Mouse (Mus musculus): ENCODE results near the gene Tspan14. TPM values are rescaled to one million over a fixed set of nuclear protein-coding genes. Genes with fewer than 3 reads are reported as not detected.

The Tspan14 gene
- polyA plus RNA-seq, 1 experiment from 2014 or later, result 104 TPM

DNA sequence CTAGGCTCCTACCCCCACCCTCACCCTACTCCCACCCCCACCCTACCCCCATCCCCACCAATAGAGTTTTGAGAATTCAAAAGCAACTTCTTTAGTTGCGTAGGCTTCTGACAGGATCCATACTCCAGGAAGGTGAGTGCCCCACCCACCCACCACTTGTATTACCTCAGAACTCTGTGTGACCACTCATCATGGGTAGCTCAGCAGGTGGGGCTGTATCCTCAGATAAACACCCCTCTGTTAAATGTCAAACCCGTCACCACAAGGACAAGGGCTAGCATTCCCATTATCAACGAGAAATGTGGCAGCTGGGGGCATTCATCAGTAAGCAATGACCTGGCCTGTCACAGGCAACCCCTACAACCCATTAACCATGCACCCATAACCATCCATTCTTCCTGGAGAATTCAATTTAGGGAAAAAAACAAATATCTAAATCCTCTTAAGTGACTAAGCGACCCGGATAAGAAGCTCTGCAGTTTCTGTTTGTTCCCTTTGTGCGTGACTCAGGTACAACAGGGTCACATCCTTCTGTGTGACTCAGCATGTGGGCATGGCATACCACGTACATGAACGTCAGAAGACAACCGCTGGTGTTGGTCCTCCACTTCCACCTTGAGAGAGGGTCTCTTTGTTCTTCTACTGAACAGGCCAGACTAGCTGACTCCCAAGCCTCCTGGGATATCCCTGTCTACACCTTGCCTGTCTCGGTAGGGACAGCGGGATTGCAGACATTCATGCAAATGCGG lies 64.1 kb downstream of the Tspan14 start:
- Histone ChIP-seq H3K27ac (ENCODE audit: low read length) (no peak overlapping the region), H3K4me1 (replicated peaks; ENCODE audit: control insufficient read depth, insufficient read depth, low read length) (peaks cover 5% of the 10 kb centered on the region; the same call in 1 of the 2 replicates), H3K9ac (ENCODE audit: low read length) (no peak overlapping the region), H3K36me3 (ENCODE audit: control insufficient read depth, insufficient read depth, low read length) (peaks cover 15% of the 10 kb centered on the region), H3K4me2 (ENCODE audit: low read depth, low read length) (no peak overlapping the region), H3K4me3 (ENCODE audit: low read length) (no peak overlapping the region), H3K9me3 (ENCODE audit: control insufficient read depth, low read length) (no peaks in the 10 kb centered on the region), H3K27me3 (ENCODE audit: control insufficient read depth, insufficient read depth, low read depth, low read length) (no peaks in the 10 kb centered on the region)
- peak; percentile 32; the same call in 1 of the 2 replicates for ATAC-seq (ENCODE audit: low read depth)
- WGBS, result 63% methylated on average over 12 of the region's 12 CpGs

DNA sequence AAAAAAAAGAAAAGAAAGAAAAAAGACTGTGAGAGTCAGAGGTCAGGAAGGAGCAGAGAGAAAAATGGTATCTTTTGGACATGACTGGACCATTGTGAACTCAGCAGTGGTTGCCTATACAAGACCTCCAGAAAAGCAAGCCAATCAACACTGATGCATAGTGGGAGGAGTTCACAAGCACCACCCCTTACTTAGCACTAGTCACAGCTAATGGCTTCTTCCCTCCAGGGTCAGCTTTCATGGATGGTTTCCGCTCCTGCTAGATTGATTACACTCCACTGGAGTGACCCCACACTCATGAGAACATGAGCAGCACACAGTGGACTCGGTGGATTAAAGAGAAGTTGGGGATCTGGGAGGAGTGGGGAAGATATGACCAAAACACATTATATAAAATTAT lies 66.3 kb downstream of the Tspan14 start:
- H3K9ac ChIP-seq (ENCODE audit: low read length), result no peak overlapping the region
- H3K27ac ChIP-seq (ENCODE audit: low read length), result no peak overlapping the region
- no peak overlapping the region for H3K4me2 ChIP-seq (ENCODE audit: low read depth, low read length)
- 50% methylated on average over 2 of the region's 2 CpGs for WGBS
- peaks cover 5% of the 10 kb centered on the region; the same call in 1 of the 2 replicates for H3K4me1 ChIP-seq (replicated peaks; ENCODE audit: control insufficient read depth, insufficient read depth, low read length)
- H3K27me3 ChIP-seq (ENCODE audit: control insufficient read depth, insufficient read depth, low read depth, low read length), result no peaks in the 10 kb centered on the region
- no peak for ATAC-seq (ENCODE audit: low read depth)
- no peaks in the 10 kb centered on the region for H3K9me3 ChIP-seq (ENCODE audit: control insufficient read depth, low read length)
- no peak overlapping the region for H3K4me3 ChIP-seq (ENCODE audit: low read length)
- H3K36me3 ChIP-seq (ENCODE audit: control insufficient read depth, insufficient read depth, low read length), result 0 out of 2 replicates have a peak, but pooled peaks cover 2% of the 10 kb centered on the region

DNA sequence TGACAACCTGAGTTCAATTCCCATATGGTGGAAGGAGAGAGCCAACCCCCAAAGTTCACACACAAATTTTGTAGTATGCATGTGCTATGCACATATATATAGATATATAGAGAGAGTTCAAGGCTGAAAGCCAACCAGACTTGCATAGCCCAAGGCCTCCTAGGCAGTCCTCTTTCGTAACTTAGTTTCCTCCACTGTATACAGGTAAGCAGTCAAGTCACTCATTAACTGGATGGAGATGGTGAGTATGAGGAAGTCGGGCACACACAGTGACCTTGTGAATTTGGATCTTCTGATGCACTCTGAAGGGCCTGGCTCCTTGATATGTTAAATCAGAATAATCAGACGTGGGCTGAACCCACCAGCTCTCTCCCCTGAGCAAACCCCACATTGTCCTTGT lies 68.7 kb downstream of the Tspan14 start:
- no peak overlapping the region for H3K27ac ChIP-seq (ENCODE audit: low read length)
- no peak overlapping the region for H3K9ac ChIP-seq (ENCODE audit: low read length)
- H3K4me1 ChIP-seq (replicated peaks; ENCODE audit: control insufficient read depth, insufficient read depth, low read length), result peaks cover 7% of the 10 kb centered on the region; the same call in 1 of the 2 replicates
- no peaks in the 10 kb centered on the region for H3K27me3 ChIP-seq (ENCODE audit: control insufficient read depth, insufficient read depth, low read depth, low read length)
- H3K9me3 ChIP-seq (ENCODE audit: control insufficient read depth, low read length), result no peaks in the 10 kb centered on the region
- H3K36me3 ChIP-seq (ENCODE audit: control insufficient read depth, insufficient read depth, low read length), result no peaks in the 10 kb centered on the region
- H3K4me3 ChIP-seq (ENCODE audit: low read length), result no peak overlapping the region
- WGBS, result 67% methylated on average over 3 of the region's 3 CpGs
- no peak for ATAC-seq (ENCODE audit: low read depth)
- no peak overlapping the region for H3K4me2 ChIP-seq (ENCODE audit: low read depth, low read length)

DNA sequence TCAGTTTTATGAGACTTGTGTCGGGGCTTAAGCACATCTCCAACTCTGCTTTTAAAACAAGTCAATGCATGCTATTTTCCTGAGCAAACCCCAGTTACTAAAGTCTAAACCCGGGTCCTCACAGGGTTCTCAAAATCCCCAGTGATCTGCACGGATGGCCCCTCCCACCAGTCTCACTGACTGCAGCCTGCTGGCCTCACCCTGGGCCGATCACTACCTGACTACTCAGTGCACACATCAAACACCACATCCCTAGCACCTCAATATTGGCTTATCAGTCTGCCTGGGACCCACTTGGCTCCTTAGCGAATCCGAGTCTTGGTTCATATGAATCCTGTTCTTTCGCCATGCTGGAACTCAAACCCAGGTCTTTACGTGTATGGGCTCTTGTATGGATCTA lies 70.9 kb downstream of the Tspan14 start:
- Histone ChIP-seq H3K27ac (ENCODE audit: low read length) (no peak overlapping the region), H3K9me3 (ENCODE audit: control insufficient read depth, low read length) (no peaks in the 10 kb centered on the region), H3K4me2 (ENCODE audit: low read depth, low read length) (no peak overlapping the region), H3K27me3 (ENCODE audit: control insufficient read depth, insufficient read depth, low read depth, low read length) (no peaks in the 10 kb centered on the region), H3K4me1 (replicated peaks; ENCODE audit: control insufficient read depth, insufficient read depth, low read length) (peaks cover 7% of the 10 kb centered on the region; the same call in 1 of the 2 replicates), H3K9ac (ENCODE audit: low read length) (no peak overlapping the region), H3K36me3 (ENCODE audit: control insufficient read depth, insufficient read depth, low read length) (no peaks in the 10 kb centered on the region), H3K4me3 (ENCODE audit: low read length) (no peak overlapping the region)
- ATAC-seq (ENCODE audit: low read depth), result no peak
- 57% methylated on average over 8 of the region's 8 CpGs for WGBS

DNA sequence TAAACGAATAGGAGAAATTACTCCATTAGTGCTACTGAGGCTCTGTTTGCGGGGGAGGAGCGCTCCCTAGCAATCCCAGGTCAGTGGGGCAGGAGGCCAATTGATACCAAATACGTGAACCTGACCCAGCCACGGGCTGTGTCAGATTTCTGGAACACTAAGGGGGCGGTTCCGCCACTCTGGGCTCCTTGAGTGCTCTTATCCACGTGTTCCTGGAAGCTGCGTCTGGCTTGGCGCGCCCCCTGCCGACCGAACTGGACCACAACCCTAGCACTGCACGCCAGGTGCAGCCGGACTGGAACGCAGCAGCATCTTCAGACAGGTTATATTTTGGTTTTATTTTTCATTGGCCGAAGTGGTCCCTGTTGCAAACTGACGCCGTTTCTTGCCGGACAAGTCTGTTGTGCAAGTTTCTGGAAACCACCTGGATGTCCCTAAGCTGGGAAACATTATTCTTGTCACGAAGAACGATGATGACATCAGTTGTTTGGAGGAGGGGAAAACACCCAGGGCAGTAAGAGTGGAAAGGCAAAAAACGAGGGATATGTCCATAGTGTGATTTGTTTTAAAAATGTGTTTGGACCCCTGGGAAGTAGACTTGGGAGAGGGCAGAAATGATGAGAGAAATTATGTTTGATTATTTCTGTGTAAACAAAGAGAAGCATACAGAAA lies 71.9 kb downstream of the Tspan14 start:
- no peak overlapping the region for H3K27ac ChIP-seq (ENCODE audit: low read length)
- peak overlapping the region; percentile 12; the same call in 1 of the 2 replicates for H3K4me3 ChIP-seq (ENCODE audit: low read length)
- no peaks in the 10 kb centered on the region for H3K27me3 ChIP-seq (ENCODE audit: control insufficient read depth, insufficient read depth, low read depth, low read length)

DNA sequence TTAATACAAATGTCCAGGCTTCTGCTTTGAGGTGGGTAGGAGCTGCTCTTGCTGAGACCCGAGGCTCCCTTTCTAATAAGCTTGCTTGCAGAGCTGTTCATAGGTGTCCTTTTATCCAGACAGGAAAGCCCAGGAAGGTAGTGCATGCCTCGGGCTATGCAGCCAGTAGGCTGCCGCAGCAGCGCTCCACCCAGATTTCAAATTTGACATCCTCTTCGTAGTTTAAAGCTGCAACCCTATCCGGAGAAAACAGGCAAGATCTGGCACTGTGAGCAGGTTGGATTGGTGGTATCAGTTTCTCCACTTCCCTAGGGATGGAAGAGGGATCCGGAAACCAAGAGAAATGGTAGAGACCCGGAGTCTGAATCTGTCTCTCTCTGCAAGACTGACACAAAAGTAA lies 72.7 kb downstream of the Tspan14 start:
- no peaks in the 10 kb centered on the region for H3K27me3 ChIP-seq (ENCODE audit: control insufficient read depth, insufficient read depth, low read depth, low read length)
- H3K9me3 ChIP-seq (ENCODE audit: control insufficient read depth, low read length), result no peaks in the 10 kb centered on the region
- H3K4me3 ChIP-seq (ENCODE audit: low read length), result no peak overlapping the region
- WGBS, result 63% methylated on average over 8 of the region's 8 CpGs
- no peak overlapping the region for H3K4me2 ChIP-seq (ENCODE audit: low read depth, low read length)
- H3K4me1 ChIP-seq (replicated peaks; ENCODE audit: control insufficient read depth, insufficient read depth, low read length), result peaks cover 7% of the 10 kb centered on the region; the same call in 1 of the 2 replicates
- H3K27ac ChIP-seq (ENCODE audit: low read length), result no peak overlapping the region
- H3K36me3 ChIP-seq (ENCODE audit: control insufficient read depth, insufficient read depth, low read length), result no peaks in the 10 kb centered on the region
- H3K9ac ChIP-seq (ENCODE audit: low read length), result no peak overlapping the region
- no peak for ATAC-seq (ENCODE audit: low read depth)

More for the DNA sequence above, 71.9 kb downstream of the Tspan14 start:
- Histone ChIP-seq H3K4me2 (ENCODE audit: low read depth, low read length) (peak overlapping the region; percentile 49), H3K36me3 (ENCODE audit: control insufficient read depth, insufficient read depth, low read length) (no peaks in the 10 kb centered on the region), H3K9ac (ENCODE audit: low read length) (0 out of 2 replicates have a peak overlapping the region, but pooled peaks have one; percentile 2), H3K4me1 (replicated peaks; ENCODE audit: control insufficient read depth, insufficient read depth, low read length) (peaks cover 7% of the 10 kb centered on the region; the same call in 1 of the 2 replicates), H3K9me3 (ENCODE audit: control insufficient read depth, low read length) (no peaks in the 10 kb centered on the region)
- peak; percentile 79 for ATAC-seq (ENCODE audit: low read depth)
- 8% methylated on average over 23 of the region's 23 CpGs for WGBS

DNA sequence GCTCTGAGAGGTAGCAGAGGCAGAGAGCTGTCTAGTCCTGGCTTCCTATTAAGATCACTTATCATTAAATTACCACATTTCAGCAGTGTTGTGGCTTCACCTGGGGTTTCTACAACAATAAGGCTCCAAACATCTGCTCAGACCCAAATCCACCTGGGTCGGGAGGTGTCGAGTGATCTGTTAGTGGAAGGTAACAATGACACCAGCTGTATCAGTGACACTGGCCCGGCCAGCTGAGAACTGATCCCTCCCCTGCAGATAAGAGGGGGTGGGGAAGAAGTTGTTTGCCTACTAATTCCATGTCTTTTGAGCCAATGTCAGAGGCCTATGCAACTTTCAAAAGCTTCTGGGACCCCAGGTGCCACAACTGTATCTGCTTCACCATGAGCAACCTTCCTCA lies 73.4 kb downstream of the Tspan14 start, which contains the start of gene Sh2d4b:
Sh2d4b (minus strand) TSS at position 71 of the 400 bp plus-strand sequence.
- Histone ChIP-seq H3K9me3 (ENCODE audit: control insufficient read depth, low read length) (no peaks in the 10 kb centered on the region), H3K27ac (ENCODE audit: low read length) (no peak within 1 kb of the TSS), H3K27me3 (ENCODE audit: control insufficient read depth, insufficient read depth, low read depth, low read length) (no peaks in the 10 kb centered on the region), H3K4me3 (ENCODE audit: low read length) (no peak within 1 kb of the TSS), H3K36me3 (ENCODE audit: control insufficient read depth, insufficient read depth, low read length) (no peaks in the 10 kb centered on the region), H3K4me2 (ENCODE audit: low read depth, low read length) (no peak within 1 kb of the TSS), H3K9ac (ENCODE audit: low read length) (no peak within 1 kb of the TSS), H3K4me1 (replicated peaks; ENCODE audit: control insufficient read depth, insufficient read depth, low read length) (peaks cover 7% of the 10 kb centered on the region; the same call in 1 of the 2 replicates)
- 45% methylated on average over 3 of the region's 3 CpGs for WGBS
- no peak for ATAC-seq (ENCODE audit: low read depth)

DNA sequence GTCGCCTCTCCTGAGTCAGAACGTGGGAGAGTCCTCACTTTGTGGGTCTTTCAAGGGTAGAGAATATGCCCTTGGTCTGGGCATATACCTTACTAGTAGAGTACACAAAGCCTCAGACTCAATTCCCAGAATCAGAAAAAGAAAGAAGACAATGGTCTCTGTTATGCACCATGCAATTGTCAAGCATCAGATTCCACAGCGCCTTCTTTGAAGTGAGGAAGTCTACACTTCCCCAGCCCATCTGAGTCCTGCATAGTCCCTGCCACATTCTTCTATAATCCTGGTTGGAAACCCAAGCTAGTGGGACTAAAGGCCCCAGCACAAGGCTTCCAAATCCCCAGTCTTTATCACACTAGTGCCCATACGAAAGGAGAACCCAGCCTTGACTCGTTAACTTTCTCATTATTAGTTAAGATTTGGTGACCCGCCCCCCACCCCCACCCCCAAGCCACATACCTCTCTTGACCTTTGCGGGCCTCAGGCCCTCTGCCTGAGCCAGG lies 74.2 kb downstream of the Tspan14 start:
- WGBS, result 77% methylated on average over 7 of the region's 7 CpGs
- Histone ChIP-seq H3K27me3 (ENCODE audit: control insufficient read depth, insufficient read depth, low read depth, low read length) (no peaks in the 10 kb centered on the region), H3K9me3 (ENCODE audit: control insufficient read depth, low read length) (no peaks in the 10 kb centered on the region), H3K36me3 (ENCODE audit: control insufficient read depth, insufficient read depth, low read length) (no peaks in the 10 kb centered on the region), H3K27ac (ENCODE audit: low read length) (no peak overlapping the region), H3K4me2 (ENCODE audit: low read depth, low read length) (no peak overlapping the region), H3K4me3 (ENCODE audit: low read length) (no peak overlapping the region), H3K9ac (ENCODE audit: low read length) (no peak overlapping the region), H3K4me1 (replicated peaks; ENCODE audit: control insufficient read depth, insufficient read depth, low read length) (peaks cover 7% of the 10 kb centered on the region; the same call in 1 of the 2 replicates)
- no peak for ATAC-seq (ENCODE audit: low read depth)

DNA sequence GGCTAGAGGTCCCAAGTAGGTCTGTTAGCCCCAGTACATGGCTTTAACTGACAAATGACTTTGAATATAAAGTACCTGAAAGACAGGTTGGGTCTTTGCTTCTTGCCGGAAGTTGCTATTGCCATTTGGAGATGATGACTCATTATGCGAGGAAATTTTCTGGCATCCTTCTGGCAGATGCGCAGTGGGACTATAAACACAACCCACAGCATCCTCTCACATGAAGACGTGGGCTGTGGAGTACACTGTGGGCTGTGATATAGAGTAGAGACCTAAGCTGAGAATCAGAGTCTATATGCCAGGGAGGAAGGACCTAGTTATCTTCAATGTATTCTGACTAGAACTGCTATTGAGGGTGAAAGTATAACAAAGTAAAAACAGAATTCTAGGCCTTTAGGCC lies 75.1 kb downstream of the Tspan14 start:
- Histone ChIP-seq H3K4me2 (ENCODE audit: low read depth, low read length) (no peak overlapping the region), H3K27ac (ENCODE audit: low read length) (no peak overlapping the region), H3K9ac (ENCODE audit: low read length) (no peak overlapping the region), H3K4me1 (replicated peaks; ENCODE audit: control insufficient read depth, insufficient read depth, low read length) (peaks cover 7% of the 10 kb centered on the region; the same call in 1 of the 2 replicates), H3K4me3 (ENCODE audit: low read length) (no peak overlapping the region), H3K27me3 (ENCODE audit: control insufficient read depth, insufficient read depth, low read depth, low read length) (no peaks in the 10 kb centered on the region), H3K9me3 (ENCODE audit: control insufficient read depth, low read length) (no peaks in the 10 kb centered on the region), H3K36me3 (ENCODE audit: control insufficient read depth, insufficient read depth, low read length) (no peaks in the 10 kb centered on the region)
- no peak for ATAC-seq (ENCODE audit: low read depth)
- WGBS, result 88% methylated on average over 4 of the region's 4 CpGs
